Mouse (Mus musculus): ENCODE measurements at regions not wholly inside any gene's neighbourhood (a gene's known extent, or its start where the extent isn't known, plus 50 kb on each side); places are given as distances from the start of the nearest gene placed in this dataset.
A peak's percentile ranks its signal among the peaks of the same experiment; 100 is the strongest.

GRCm38 (mm10) chr3:120618358-120618757, 553.1 kb downstream of the Rwdd3 start:
- 80% methylated on average over 6 of the region's 6 CpGs for WGBS
- Histone ChIP-seq H3K4me1 (no peaks in the 10 kb centered on the region), H3K36me3 (no peaks in the 10 kb centered on the region), H3K4me2 (no peak overlapping the region), H3K9me3 (no peaks in the 10 kb centered on the region), H3K9ac (no peak overlapping the region), H3K4me3 (no peak overlapping the region), H3K27ac (no peak overlapping the region), H3K27me3 (no peaks in the 10 kb centered on the region)
- no peak for ATAC-seq (ENCODE audit: insufficient number of reproducible peaks, insufficient read depth, low FRiP score, low TSS enrichment, low read depth)

GRCm38 (mm10) chr3:120594226-120594625, 577.3 kb downstream of the Rwdd3 start:
- H3K4me3 ChIP-seq = no peak overlapping the region
- ATAC-seq (ENCODE audit: insufficient number of reproducible peaks, insufficient read depth, low FRiP score, low TSS enrichment, low read depth) = no peak
- H3K27me3 ChIP-seq = no peaks in the 10 kb centered on the region
- H3K36me3 ChIP-seq = no peaks in the 10 kb centered on the region
- 86% methylated on average over 1 of the region's 1 CpGs for WGBS
- no peak overlapping the region for H3K4me2 ChIP-seq
- H3K27ac ChIP-seq = no peak overlapping the region
- H3K4me1 ChIP-seq = no peaks in the 10 kb centered on the region
- H3K9me3 ChIP-seq = no peaks in the 10 kb centered on the region
- H3K9ac ChIP-seq = no peak overlapping the region

GRCm38 (mm10) chr3:120591183-120591582, 580.3 kb downstream of the Rwdd3 start:
- no peaks in the 10 kb centered on the region for H3K9me3 ChIP-seq
- H3K9ac ChIP-seq = no peak overlapping the region
- no peaks in the 10 kb centered on the region for H3K4me1 ChIP-seq
- H3K36me3 ChIP-seq = no peaks in the 10 kb centered on the region
- H3K4me3 ChIP-seq = no peak overlapping the region
- ATAC-seq (ENCODE audit: insufficient number of reproducible peaks, insufficient read depth, low FRiP score, low TSS enrichment, low read depth) = no peak
- H3K27me3 ChIP-seq = no peaks in the 10 kb centered on the region
- H3K4me2 ChIP-seq = no peak overlapping the region
- no peak overlapping the region for H3K27ac ChIP-seq
- 45% methylated on average over 2 of the region's 2 CpGs for WGBS

GRCm38 (mm10) chr3:120570806-120571425, 600.6 kb downstream of the Rwdd3 start:
- H3K27ac ChIP-seq = no peak overlapping the region
- no peaks in the 10 kb centered on the region for H3K4me1 ChIP-seq
- no peak overlapping the region for H3K4me2 ChIP-seq
- no peaks in the 10 kb centered on the region for H3K27me3 ChIP-seq
- no peaks in the 10 kb centered on the region for H3K36me3 ChIP-seq
- H3K4me3 ChIP-seq = no peak overlapping the region
- no peaks in the 10 kb centered on the region for H3K9me3 ChIP-seq
- 0 out of 2 replicates have a peak, but pooled peaks have one; percentile 32 for ATAC-seq (ENCODE audit: insufficient number of reproducible peaks, insufficient read depth, low FRiP score, low TSS enrichment, low read depth)
- WGBS = 17% methylated on average over 6 of the region's 6 CpGs
- no peak overlapping the region for H3K9ac ChIP-seq

- ATAC-seq (ENCODE audit: insufficient number of reproducible peaks, insufficient read depth, low FRiP score, low TSS enrichment, low read depth) = no peak
- no peak overlapping the region for H3K27ac ChIP-seq
- H3K27me3 ChIP-seq = no peaks in the 10 kb centered on the region
- WGBS = 62% methylated on average over 21 of the region's 21 CpGs
- H3K4me3 ChIP-seq = no peak overlapping the region
- H3K9me3 ChIP-seq = no peaks in the 10 kb centered on the region
- no peak overlapping the region for H3K4me2 ChIP-seq
- H3K4me1 ChIP-seq = no peaks in the 10 kb centered on the region
- no peak overlapping the region for H3K9ac ChIP-seq
- H3K36me3 ChIP-seq = no peaks in the 10 kb centered on the region
Measured at GRCm38 (mm10) chr3:120541556-120542476, 629.7 kb downstream of the Rwdd3 start.

- 67% methylated on average over 3 of the region's 3 CpGs for WGBS
- no peaks in the 10 kb centered on the region for H3K36me3 ChIP-seq
- no peak for ATAC-seq (ENCODE audit: insufficient number of reproducible peaks, insufficient read depth, low FRiP score, low TSS enrichment, low read depth)
Measured at GRCm38 (mm10) chr3:120533901-120534300, 637.6 kb downstream of the Rwdd3 start.

GRCm38 (mm10) chr3:120531880-120532580, 639.5 kb downstream of the Rwdd3 start:
- 82% methylated on average over 9 of the region's 9 CpGs for WGBS
- Histone ChIP-seq H3K9ac (no peak overlapping the region), H3K36me3 (no peaks in the 10 kb centered on the region), H3K27ac (no peak overlapping the region), H3K27me3 (no peaks in the 10 kb centered on the region), H3K4me3 (no peak overlapping the region), H3K9me3 (no peaks in the 10 kb centered on the region), H3K4me1 (no peaks in the 10 kb centered on the region), H3K4me2 (no peak overlapping the region)
- ATAC-seq (ENCODE audit: insufficient number of reproducible peaks, insufficient read depth, low FRiP score, low TSS enrichment, low read depth) = no peak

More at GRCm38 (mm10) chr3:120533901-120534300, 637.6 kb downstream of the Rwdd3 start:
- Histone ChIP-seq H3K4me1 (no peaks in the 10 kb centered on the region), H3K27ac (no peak overlapping the region), H3K4me2 (no peak overlapping the region), H3K9ac (no peak overlapping the region), H3K4me3 (no peak overlapping the region), H3K27me3 (no peaks in the 10 kb centered on the region), H3K9me3 (no peaks in the 10 kb centered on the region)

- Histone ChIP-seq H3K9ac (no peak overlapping the region), H3K4me3 (no peak overlapping the region), H3K9me3 (no peaks in the 10 kb centered on the region), H3K4me1 (no peaks in the 10 kb centered on the region), H3K4me2 (no peak overlapping the region), H3K27ac (no peak overlapping the region), H3K27me3 (no peaks in the 10 kb centered on the region), H3K36me3 (no peaks in the 10 kb centered on the region)
- WGBS = 87% methylated on average over 1 of the region's 1 CpGs
- no peak for ATAC-seq (ENCODE audit: insufficient number of reproducible peaks, insufficient read depth, low FRiP score, low TSS enrichment, low read depth)
Measured at GRCm38 (mm10) chr3:120511651-120512050, 659.8 kb downstream of the Rwdd3 start.

GRCm38 (mm10) chr3:120498937-120499336, 672.6 kb downstream of the Rwdd3 start:
- H3K27ac ChIP-seq = no peak overlapping the region

GRCm38 (mm10) chr3:120477934-120478333, 693.6 kb downstream of the Rwdd3 start:
- 71% methylated on average over 1 of the region's 1 CpGs for WGBS
- Histone ChIP-seq H3K4me1 (0 out of 2 replicates have a peak, but pooled peaks cover 3% of the 10 kb centered on the region), H3K27ac (no peak overlapping the region), H3K4me2 (no peak overlapping the region), H3K4me3 (no peak overlapping the region), H3K9me3 (no peaks in the 10 kb centered on the region), H3K9ac (no peak overlapping the region), H3K36me3 (no peaks in the 10 kb centered on the region), H3K27me3 (no peaks in the 10 kb centered on the region)
- ATAC-seq (ENCODE audit: insufficient number of reproducible peaks, insufficient read depth, low FRiP score, low TSS enrichment, low read depth) = no peak

More at GRCm38 (mm10) chr3:120498937-120499336, 672.6 kb downstream of the Rwdd3 start:
- no peaks in the 10 kb centered on the region for H3K9me3 ChIP-seq
- no peak for ATAC-seq (ENCODE audit: insufficient number of reproducible peaks, insufficient read depth, low FRiP score, low TSS enrichment, low read depth)
- WGBS = 77% methylated on average over 4 of the region's 4 CpGs
- no peaks in the 10 kb centered on the region for H3K27me3 ChIP-seq
- no peaks in the 10 kb centered on the region for H3K36me3 ChIP-seq
- no peak overlapping the region for H3K4me3 ChIP-seq
- H3K4me2 ChIP-seq = no peak overlapping the region
- no peak overlapping the region for H3K9ac ChIP-seq
- H3K4me1 ChIP-seq = no peaks in the 10 kb centered on the region

GRCm38 (mm10) chr3:120477232-120477631, 693.0 kb upstream of the Ptbp2 start:
- Histone ChIP-seq H3K4me2 (no peak overlapping the region), H3K27me3 (no peaks in the 10 kb centered on the region), H3K9ac (no peak overlapping the region), H3K4me1 (0 out of 2 replicates have a peak, but pooled peaks cover 3% of the 10 kb centered on the region), H3K4me3 (no peak overlapping the region), H3K27ac (no peak overlapping the region), H3K36me3 (no peaks in the 10 kb centered on the region), H3K9me3 (no peaks in the 10 kb centered on the region)
- no peak for ATAC-seq (ENCODE audit: insufficient number of reproducible peaks, insufficient read depth, low FRiP score, low TSS enrichment, low read depth)
- WGBS = 42% methylated on average over 2 of the region's 2 CpGs
